Mouse (Mus musculus): ENCODE results near the gene Hoxb3.

Gene Hoxb3

DNA sequence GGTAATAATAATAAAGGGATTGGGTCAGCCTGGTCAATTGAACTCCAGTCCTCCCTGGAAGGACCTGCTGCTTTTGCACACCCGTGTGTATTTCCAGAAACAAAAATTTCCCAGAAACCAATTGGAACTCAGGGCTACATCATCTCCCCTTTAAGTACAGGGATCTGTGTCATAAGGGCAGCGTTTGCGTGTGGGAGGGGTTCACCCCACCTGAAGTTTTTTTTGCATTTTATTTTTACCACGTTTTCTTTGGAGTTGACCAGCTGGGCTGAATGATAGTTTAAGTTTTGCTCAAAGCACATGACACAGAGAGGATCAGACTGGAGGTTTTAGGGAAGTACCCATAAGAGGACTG, 19.4 kb downstream of the Hoxb3 start:
- no peak for DNase-seq

- no peak for DNase-seq
These were observed 20.1 kb downstream of the Hoxb3 start for GRCm38 (mm10) chr11:96343206-96343745.

GRCm38 (mm10) chr11:96344061-96344877, 21.1 kb downstream of the Hoxb3 start:
- no peak for DNase-seq

DNA sequence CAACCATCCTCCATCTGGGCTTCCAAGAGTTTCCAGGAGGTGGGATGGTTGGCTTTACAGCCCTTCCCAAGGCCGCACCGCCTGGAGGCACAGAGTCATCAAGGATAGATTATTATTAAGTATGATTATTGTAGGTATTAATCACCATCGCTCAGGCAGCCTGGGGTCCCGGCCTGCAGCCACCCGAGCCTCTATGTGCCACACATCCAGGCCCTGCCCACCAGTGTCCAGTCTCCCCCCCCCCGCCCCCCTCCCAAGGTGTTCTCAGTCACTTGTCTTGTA, 21.7 kb downstream of the Hoxb3 start:
- no peak for DNase-seq

DNA sequence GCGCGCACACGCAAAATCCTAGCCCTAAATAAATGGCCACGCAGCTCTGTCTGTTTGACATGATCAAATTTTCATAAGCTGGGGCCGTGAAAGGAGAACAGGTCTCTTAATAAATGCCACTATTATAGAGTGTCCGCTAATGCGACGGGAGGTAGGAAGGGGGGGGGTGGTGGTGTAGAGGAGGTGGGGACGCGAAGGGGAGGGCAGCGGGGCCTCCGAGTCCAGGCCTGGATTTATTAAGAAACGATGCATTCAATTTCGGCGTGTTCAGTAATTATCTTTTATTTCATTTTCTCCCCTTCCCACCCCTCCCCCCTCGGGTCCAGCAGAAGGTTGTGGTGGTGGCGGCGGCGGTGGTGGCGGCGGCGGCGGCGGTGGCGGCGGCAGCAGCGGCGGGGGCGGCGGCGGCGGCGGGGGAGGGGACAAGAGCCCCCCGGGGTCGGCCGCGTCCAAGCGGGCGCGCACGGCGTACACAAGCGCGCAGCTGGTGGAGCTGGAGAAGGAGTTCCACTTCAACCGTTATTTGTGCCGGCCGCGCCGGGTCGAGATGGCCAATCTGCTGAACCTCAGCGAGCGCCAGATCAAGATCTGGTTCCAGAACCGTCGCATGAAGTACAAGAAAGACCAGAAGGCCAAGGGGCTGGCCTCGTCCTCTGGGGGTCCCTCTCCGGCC, 22.2 kb downstream of the Hoxb3 start:
- DNase-seq: no peak

- no peak for DNase-seq
These were observed 23.0 kb downstream of the Hoxb3 start for GRCm38 (mm10) chr11:96345893-96346806.

DNA sequence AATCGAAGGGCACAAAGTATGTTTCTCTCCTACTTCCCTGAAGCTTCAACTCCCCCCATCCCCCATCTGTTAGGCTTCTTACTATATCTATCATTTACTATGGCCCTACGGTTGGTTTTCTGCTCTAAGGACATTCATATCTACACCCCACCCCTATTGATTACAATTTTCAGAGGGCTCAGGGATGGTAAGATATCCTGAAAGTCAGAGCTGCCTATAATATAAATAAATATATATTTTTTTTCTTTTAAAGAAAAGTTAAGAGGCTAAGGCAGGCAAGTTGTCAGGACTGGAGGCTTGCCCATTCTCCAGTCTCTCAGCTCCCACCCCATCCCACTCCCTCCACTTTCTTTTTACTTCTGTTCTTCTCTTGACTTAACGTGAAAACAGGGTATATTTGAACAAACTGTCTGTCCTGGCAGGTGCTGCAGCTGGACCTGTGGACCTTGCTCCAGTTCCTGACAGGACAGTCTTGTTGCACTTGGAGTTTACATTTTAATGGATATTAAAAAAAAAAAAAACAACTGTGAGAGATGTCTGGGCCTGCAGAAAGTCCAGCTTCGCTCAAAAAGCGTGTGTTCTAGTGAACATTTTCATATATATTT, 23.9 kb downstream of the Hoxb3 start:
- DNase-seq: no peak

DNA sequence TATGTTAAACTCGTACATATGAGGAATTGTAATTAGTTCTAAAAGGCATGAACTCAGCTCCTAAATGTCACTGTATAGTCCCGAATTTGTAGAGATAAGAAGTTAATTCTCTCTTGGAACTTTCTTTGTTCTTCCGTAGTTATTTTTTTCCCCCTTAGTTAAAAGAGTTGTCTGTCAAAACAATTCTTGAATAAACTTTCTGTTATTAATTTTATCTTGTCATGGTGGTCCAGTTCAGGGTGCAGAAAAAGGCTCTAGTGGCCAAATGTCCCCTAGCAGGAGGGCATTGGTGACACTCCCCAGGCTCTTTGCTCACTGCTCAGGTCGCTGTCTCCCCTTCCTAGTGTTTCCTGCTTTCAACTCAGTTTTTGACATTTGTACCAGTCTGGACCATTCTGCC, 24.6 kb downstream of the Hoxb3 start:
- DNase-seq: no peak

DNA sequence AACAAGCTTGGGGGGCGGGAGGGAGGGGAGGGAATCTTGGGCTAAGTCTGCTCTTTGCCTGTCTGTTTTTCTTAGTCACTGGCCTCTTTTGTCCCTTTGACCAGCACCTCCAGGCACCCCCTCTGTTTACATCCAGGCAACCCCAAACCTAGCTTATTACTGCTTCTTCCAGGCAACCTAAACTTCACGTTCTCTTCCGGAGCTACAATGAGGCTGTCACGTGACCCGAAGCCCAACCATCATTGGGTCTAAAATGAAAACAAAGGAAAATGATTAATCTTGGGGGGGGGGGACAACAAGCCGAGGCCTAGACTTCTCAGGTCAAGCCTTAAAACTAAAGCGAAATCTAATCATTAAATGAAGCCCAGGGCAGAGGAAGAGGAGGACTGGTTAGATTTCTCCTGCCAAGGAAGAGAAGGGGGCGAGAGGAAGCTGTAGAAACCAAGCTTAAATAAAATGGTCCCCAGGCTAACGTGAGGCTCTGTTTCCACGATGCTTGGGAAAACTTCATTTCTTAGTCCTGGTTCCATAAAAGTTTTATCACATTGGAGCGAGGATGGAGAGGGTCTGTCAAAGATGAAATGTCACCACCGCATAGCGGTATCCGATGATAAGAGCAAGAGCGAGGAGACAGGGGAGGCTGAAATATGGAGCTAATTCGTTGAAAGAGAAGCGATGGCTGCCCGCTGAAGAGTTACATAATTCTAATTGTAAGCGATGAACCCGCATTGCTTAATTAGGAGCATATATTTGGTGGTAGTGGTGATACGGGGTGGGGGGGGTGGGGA, 25.2 kb downstream of the Hoxb3 start:
- DNase-seq: no peak

- DNase-seq: no peak
These were observed 25.9 kb downstream of the Hoxb3 start for GRCm38 (mm10) chr11:96348988-96349387.

DNA sequence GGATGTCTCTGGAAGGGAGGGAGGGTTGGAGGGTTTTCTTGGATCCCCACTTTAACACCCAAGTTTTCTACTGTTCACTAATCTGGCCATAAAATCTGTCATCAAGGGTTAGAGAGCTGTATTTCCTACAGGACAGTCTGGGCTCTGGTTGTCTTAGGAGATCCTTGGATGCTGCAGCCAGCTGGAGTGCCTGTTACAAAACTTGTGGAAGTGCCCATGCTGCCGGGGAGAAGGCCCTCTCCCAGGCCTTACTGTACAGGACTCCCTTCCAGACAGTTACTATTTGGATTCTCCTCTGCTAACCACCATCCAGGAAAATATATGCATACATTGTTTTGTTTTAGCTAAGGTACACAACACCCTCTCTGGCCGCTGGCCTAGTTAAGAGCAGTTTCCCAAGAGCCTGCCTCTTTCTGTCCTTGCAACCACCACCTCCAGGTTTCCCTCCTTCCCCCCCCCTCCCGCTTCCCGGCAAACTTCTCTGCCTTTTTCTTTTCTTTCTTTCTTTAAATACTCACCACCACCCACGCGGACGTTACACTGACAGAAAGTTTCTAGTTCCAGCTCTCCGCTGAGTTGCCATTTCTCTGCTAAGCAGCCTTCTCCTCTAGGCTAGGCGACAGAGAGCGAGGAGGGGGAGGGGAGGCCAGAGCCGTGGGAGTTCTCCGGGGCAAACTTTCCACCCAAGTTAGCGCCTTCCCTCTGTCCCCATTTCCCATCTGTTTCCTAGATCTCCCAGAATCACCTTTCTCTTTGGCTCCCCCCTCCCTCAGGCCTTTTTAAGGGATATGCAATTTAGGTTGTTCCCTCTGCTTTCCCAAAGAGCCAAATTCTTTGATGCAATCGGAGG, 26.6 kb downstream of the Hoxb3 start:
- DNase-seq: no peak

GRCm38 (mm10) chr11:96350341-96350624, 27.2 kb downstream of the Hoxb3 start, which contains the start of gene Hoxb2:
Hoxb2 (plus strand) TSS chr11:96350525.
- no peak for DNase-seq

DNA sequence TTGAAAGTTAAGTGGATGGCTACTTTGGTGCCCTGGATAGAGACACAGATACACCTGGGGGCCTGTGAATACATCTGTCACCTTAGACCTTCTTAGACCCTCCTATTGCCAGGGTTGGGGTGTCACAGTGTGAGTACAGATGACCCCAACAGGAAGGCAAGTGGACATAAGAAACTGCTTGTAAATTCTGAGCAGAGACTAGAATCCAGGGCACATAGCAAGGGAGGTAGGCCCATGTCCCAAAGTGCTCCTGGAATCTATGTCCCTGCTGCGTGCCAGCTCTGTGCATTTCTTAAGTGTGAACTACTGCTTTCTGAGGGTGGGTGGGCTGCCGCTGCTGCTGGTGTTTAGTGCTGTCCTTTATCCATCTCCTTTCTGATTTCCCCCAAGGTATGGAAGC, 27.7 kb downstream of the Hoxb3 start:
- DNase-seq: no peak

DNA sequence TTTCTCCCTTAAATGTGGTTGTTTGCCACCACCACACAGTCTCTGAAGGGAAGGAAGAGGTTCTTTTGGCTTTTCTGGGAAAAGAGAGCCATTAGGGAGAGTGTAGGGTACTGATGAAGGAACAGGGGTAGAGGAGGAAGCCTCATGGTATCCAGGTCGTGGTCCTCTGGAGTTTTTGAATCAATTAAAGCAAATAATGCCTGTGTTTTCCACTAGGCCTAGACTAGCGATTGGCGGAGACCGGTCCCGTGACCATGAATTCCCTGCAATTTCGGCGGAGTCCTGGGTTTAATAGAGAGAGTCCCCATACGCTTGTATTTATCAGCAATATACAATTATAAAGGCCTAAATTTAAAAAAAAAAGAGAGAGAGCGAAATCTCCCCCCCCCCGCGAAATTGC, 28.2 kb downstream of the Hoxb3 start:
- DNase-seq: no peak

DNA sequence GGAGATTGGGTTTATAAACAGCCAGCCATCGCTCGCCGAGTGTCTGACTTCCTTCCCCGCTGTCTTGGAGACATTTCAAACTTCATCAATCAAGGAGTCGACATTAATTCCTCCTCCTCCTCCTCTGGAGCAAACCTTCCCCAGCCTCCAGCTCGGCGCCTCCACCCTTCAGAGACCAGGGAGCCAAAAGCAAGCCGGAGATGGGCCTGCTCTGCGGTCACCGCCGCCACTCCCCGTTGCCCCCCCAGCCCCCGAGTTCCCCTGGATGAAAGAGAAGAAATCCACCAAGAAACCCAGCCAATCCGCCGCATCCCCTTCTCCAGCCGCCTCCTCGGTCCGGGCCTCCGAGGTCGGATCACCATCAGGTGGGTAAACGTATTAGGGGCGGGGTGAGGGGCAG, 28.7 kb downstream of the Hoxb3 start:
- no peak for DNase-seq

DNA sequence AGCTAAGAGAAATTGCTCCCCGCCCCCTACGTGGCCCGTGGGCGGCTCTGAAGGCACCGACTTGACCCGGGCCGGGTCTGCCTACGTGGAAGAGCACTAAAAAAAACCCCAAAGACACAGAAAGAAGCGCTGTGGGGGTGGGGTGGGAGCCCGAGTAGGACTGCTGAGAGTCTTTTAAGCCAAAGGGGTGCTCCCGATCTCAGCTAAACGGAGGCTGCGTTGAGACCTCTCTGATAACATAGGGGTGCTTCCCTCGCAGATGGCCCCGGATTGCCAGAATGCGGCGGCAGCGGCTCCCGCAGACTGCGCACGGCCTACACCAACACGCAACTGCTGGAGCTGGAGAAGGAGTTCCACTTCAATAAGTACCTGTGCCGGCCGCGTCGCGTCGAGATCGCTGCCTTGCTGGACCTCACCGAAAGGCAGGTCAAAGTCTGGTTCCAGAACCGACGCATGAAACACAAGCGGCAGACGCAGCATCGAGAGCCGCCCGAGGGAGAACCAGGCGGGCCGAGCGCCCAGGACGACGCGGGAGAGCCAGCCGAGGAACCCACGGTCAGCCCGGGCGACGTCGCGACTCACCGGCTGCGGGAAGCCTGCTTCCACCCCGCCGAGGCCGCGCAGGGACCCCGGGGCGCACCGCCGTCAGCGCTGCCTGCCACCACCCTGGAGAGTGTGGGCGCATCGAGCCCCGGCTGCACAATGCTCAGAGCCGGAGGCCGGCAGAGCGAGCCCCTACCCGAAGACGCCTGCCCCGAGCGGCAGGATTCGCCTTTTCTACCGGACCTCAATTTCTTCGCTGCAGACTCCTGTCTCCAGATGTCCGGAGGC, 29.8 kb downstream of the Hoxb3 start:
- DNase-seq: no peak

DNA sequence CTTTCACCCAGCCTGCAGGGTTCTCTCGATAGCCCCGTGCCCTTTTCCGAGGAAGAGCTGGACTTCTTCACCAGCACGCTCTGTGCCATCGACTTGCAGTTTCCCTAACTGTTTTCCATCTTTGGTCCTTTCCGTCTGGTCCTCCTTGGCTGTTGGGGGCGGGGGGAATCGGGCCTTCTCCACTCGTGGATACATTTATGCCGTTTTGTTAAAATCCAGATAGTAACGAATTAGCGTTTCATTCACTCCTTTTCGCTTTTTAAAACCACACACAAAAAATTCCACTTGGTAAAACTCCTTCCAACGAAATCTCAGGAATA, 30.4 kb downstream of the Hoxb3 start:
- DNase-seq: no peak

DNA sequence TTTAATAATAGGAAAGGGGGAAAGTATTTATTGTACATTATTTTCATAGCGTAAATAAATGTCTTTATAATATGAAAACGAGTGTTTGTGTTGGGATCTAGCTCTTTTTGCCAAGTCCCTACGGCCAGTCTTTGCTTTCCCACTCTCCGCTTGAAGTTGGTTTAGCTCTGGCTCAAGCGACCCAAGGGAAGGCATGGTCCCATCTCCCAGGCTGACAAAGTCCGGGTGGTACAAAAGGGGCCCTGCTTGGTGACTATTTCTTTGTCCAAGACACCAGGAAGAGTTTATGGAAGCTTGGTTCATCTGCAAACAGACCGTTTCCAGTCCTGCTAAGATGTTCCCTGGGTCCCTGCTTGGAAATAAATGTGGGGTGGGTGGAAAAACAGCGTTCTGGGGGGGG, 30.8 kb downstream of the Hoxb3 start:
- no peak for DNase-seq

- DNase-seq: no peak
These were observed 31.2 kb downstream of the Hoxb3 start for GRCm38 (mm10) chr11:96354376-96354775.

GRCm38 (mm10) chr11:96354801-96355311, 31.7 kb downstream of the Hoxb3 start:
- no peak for DNase-seq

All from cerebellum, adult 9-10 months (tissue).